Mouse (Mus musculus) frontal cortex, adult (tissue): Measurements from ENCODE around the gene Adi1.
A peak's percentile ranks its signal among the peaks of the same experiment; 100 is the strongest.

ENCODE experiments used
- ATAC-seq: cut with Nextera tagmentation; 2 replicates; pipeline ENCODE4 v1.9.2; 2017; ENCODE audit warnings: mild to moderate bottlenecking, moderate library complexity, mixed read lengths; ENCODE audit not compliant: low TSS enrichment

Gene Adi1

GRCm38 (mm10) chr12:28675121-28675924, at the start of gene Adi1:
Gene Adi1 (plus strand): TSS chr12:28675231.
- peak; percentile 91 for ATAC-seq

- ATAC-seq, result no peak
These were observed 49.6 kb upstream of the Adi1 start for GRCm38 (mm10) chr12:28625407-28625806.

- ATAC-seq, result no peak
These were observed 47.9 kb upstream of the Adi1 start for GRCm38 (mm10) chr12:28627092-28627491.

GRCm38 (mm10) chr12:28628436-28628835, 46.6 kb upstream of the Adi1 start:
- no peak for ATAC-seq

GRCm38 (mm10) chr12:28635058-28635534, 39.9 kb upstream of the Adi1 start:
- no peak for ATAC-seq

- peak; percentile 99 for ATAC-seq
These were observed 39.2 kb upstream of the Adi1 start, which contains the start of gene Rps7 for GRCm38 (mm10) chr12:28635535-28636476. Gene Rps7 (minus strand): TSS chr12:28635953.

- ATAC-seq, result no peak
These were observed 38.5 kb upstream of the Adi1 start for GRCm38 (mm10) chr12:28636543-28636942.

- no peak for ATAC-seq
These were observed 36.3 kb upstream of the Adi1 start for GRCm38 (mm10) chr12:28638778-28639177.

GRCm38 (mm10) chr12:28649141-28650110, 25.6 kb upstream of the Adi1 start, which contains the start of gene Rnaseh1:
Gene Rnaseh1 (plus strand): TSS chr12:28649602.
- ATAC-seq, result peak; percentile 97

GRCm38 (mm10) chr12:28662628-28663027, 12.4 kb upstream of the Adi1 start:
- no peak for ATAC-seq

- no peak for ATAC-seq
These were observed 8.3 kb upstream of the Adi1 start for GRCm38 (mm10) chr12:28666734-28667133.

GRCm38 (mm10) chr12:28667287-28667686, 7.7 kb upstream of the Adi1 start:
- no peak for ATAC-seq

GRCm38 (mm10) chr12:28674038-28674720, 852 bp upstream of the Adi1 start:
- no peak for ATAC-seq

GRCm38 (mm10) chr12:28675925-28676209, 836 bp downstream of the Adi1 start:
- no peak; the same call in 1 of the 2 replicates for ATAC-seq

- peak; percentile 69 for ATAC-seq
These were observed 9.6 kb downstream of the Adi1 start for GRCm38 (mm10) chr12:28684674-28685073.

GRCm38 (mm10) chr12:28685771-28686170, 10.7 kb downstream of the Adi1 start:
- no peak for ATAC-seq

- ATAC-seq, result peak; percentile 1; the same call in 1 of the 2 replicates
These were observed 11.3 kb downstream of the Adi1 start for GRCm38 (mm10) chr12:28686199-28686879.

GRCm38 (mm10) chr12:28688996-28689395, 14.0 kb downstream of the Adi1 start:
- ATAC-seq, result no peak

- 0 out of 2 replicates have a peak, but pooled peaks have one; percentile 15 for ATAC-seq
These were observed 15.7 kb downstream of the Adi1 start for GRCm38 (mm10) chr12:28690730-28691129.

GRCm38 (mm10) chr12:28693738-28694137, 18.7 kb downstream of the Adi1 start:
- no peak for ATAC-seq
